Mouse (Mus musculus) heart, adult 2 months (tissue): ENCODE results near the gene Dhx9. TPM values are rescaled to one million over a fixed set of nuclear protein-coding genes. Genes with fewer than 3 reads are reported as not detected.

Experiments
- DNase-seq, 2 experiments: peaks; one replicate each; pipeline ENCODE4 v3.0.0; 2021
- H3K27ac ChIP-seq: fragments of 200-600 bp; 2 replicates; pipeline ENCODE4 v1.8.1; 2022
- H3K27me3 ChIP-seq: fragments of 200-500 bp; 2 replicates; pipeline ENCODE4 v1.6.1; 2012; ENCODE audit warnings: mild to moderate bottlenecking, low read length, inconsistent platforms, mixed read lengths; ENCODE audit not compliant: control insufficient read depth, insufficient read depth
- H3K36me3 ChIP-seq: fragments of 200-500 bp; 2 replicates; pipeline ENCODE4 v1.6.1; 2012; ENCODE audit warnings: low read length, inconsistent platforms; ENCODE audit not compliant: control insufficient read depth, insufficient read depth
- H3K4me1 ChIP-seq: fragments of 200-500 bp; 2 replicates; pipeline ENCODE4 v1.6.1; 2011; ENCODE audit warnings: low read length; ENCODE audit not compliant: control insufficient read depth, insufficient read depth
- H3K4me3 ChIP-seq: fragments of 200-600 bp; 2 replicates; pipeline ENCODE4 v1.8.1; 2022
- H3K79me2 ChIP-seq: fragments of 200-500 bp; replicated peaks from 2 replicates; pipeline ENCODE4 v1.6.1; 2012; ENCODE audit warnings: mild to moderate bottlenecking, inconsistent platforms, low read length, moderate library complexity, mixed read lengths; ENCODE audit not compliant: control insufficient read depth, insufficient read depth
- H3K9ac ChIP-seq: fragments of 200-500 bp; 2 replicates; pipeline ENCODE4 v1.6.1; 2012; ENCODE audit warnings: low read depth, mild to moderate bottlenecking, control low read depth, inconsistent platforms, low read length, mixed read lengths
- CTCF ChIP-seq: fragments of 200-600 bp; IDR thresholded peaks from 2 replicates; pipeline ENCODE4 v1.8.1; 2022; ENCODE audit warnings: antibody characterized with exemption, mild to moderate bottlenecking, moderate library complexity
- EP300 ChIP-seq: fragments of 200-500 bp; IDR thresholded peaks from 2 replicates; pipeline ENCODE4 v1.6.1; 2011; ENCODE audit warnings: low read depth, low read length, control low read depth; ENCODE audit not compliant: insufficient read depth
- POLR2A ChIP-seq: fragments of 200-500 bp; IDR thresholded peaks from 2 replicates; pipeline ENCODE4 v1.6.1; 2011; ENCODE audit warnings: mild to moderate bottlenecking, low read depth, low read length, control low read depth; ENCODE audit not compliant: insufficient read depth
- WGBS: fragments of 180-500 bp; shearing (Covaris S2); methylation state at CpG from one replicate; pipeline ENCODE4 v1.1.7; 2018; 5-methylcytosine and 5-hydroxymethylcytosine counted together
- intact Hi-C: fragments of 180-260 bp; cut with DNase I; formaldehyde crosslinking; loops from one replicate; pipeline ENCODE4 v1.15.1; 2025
- polyA plus RNA-seq: library from polyadenylated mRNA; depleted of rRNA; stranded (reverse); fragments of >200 nt; gene quantifications from 2 replicates; pipeline ENCODE4 v1.2.3, GENCODE M21; 2012
- total RNA-seq, 2 experiments: library from RNA; stranded (reverse); gene quantifications; 2 replicates each; pipeline ENCODE4 v1.2.3; 2021

Gene Dhx9
- total and polyA plus RNA-seq, 3 experiments, result 10.1 to 45.4 (median 44.0) TPM

GRCm38 (mm10) chr1:153481025-153481412 is 6.4 kb downstream of the Dhx9 start:
- intact Hi-C loops, result no loop called here
- Histone ChIP-seq H3K27me3 (no peaks in the 10 kb centered on the region), H3K4me1 (peaks cover 3% of the 10 kb centered on the region), H3K79me2 (peaks cover 2% of the 10 kb centered on the region; the same call in 1 of the 2 replicates), H3K4me3 (no peak overlapping the region), H3K27ac (no peak overlapping the region), H3K36me3 (peaks cover 42% of the 10 kb centered on the region), H3K9ac (no peak overlapping the region)
- WGBS, result 53% methylated on average over 1 of the region's 1 CpGs
- no peak for DNase-seq
- TF ChIP-seq EP300 (no peak), CTCF (no peak), POLR2A (no peak)

GRCm38 (mm10) chr1:153480386-153481024 is 7.0 kb downstream of the Dhx9 start:
- Histone ChIP-seq H3K4me3 (no peak overlapping the region), H3K27me3 (no peaks in the 10 kb centered on the region), H3K27ac (no peak overlapping the region), H3K79me2 (peaks cover 2% of the 10 kb centered on the region; the same call in 1 of the 2 replicates), H3K9ac (no peak overlapping the region), H3K36me3 (peaks cover 41% of the 10 kb centered on the region), H3K4me1 (peaks cover 3% of the 10 kb centered on the region)
- WGBS, result 56% methylated on average over 1 of the region's 1 CpGs
- TF ChIP-seq POLR2A (no peak), CTCF (peak; percentile 92)
- intact Hi-C loops, result no loop called here
- peak; percentile 42 to 73 for DNase-seq

- WGBS, result 96% methylated on average over 1 of the region's 1 CpGs
- peaks cover 1% of the 10 kb centered on the region; the same call in 1 of the 2 replicates for H3K4me1 ChIP-seq
- TF ChIP-seq POLR2A, result no peak
- no peak for TF ChIP-seq CTCF
- no peak for TF ChIP-seq EP300
- no peaks in the 10 kb centered on the region for H3K27me3 ChIP-seq
- no peak for DNase-seq
- intact Hi-C loops, result no loop called here
- peaks cover 35% of the 10 kb centered on the region for H3K36me3 ChIP-seq
- no peak overlapping the region for H3K4me3 ChIP-seq
- no peak overlapping the region for H3K9ac ChIP-seq
- H3K27ac ChIP-seq, result no peak overlapping the region
- H3K79me2 ChIP-seq, result peaks cover 2% of the 10 kb centered on the region; the same call in 1 of the 2 replicates
These were observed 8.2 kb downstream of the Dhx9 start for GRCm38 (mm10) chr1:153479296-153479695.

GRCm38 (mm10) chr1:153461796-153462195 is 25.7 kb downstream of the Dhx9 start:
- no peaks in the 10 kb centered on the region for H3K27me3 ChIP-seq
- intact Hi-C loops, result loop anchor here (10.0 kb wide), 1 partner anchor 607 kb away; no protein-coding TSS in a partner anchor
- TF ChIP-seq POLR2A (no peak), EP300 (no peak), CTCF (no peak)
- H3K4me1 ChIP-seq, result no peaks in the 10 kb centered on the region
- no peak overlapping the region for H3K4me3 ChIP-seq
- H3K36me3 ChIP-seq, result peaks cover 21% of the 10 kb centered on the region
- no peak overlapping the region for H3K27ac ChIP-seq
- H3K9ac ChIP-seq, result no peak overlapping the region
- no peaks in the 10 kb centered on the region for H3K79me2 ChIP-seq
- no peak for DNase-seq
- 47% methylated on average over 1 of the region's 1 CpGs for WGBS

- Histone ChIP-seq H3K4me3 (no peak overlapping the region), H3K27me3 (no peaks in the 10 kb centered on the region), H3K36me3 (peaks cover 10% of the 10 kb centered on the region), H3K4me1 (no peaks in the 10 kb centered on the region), H3K9ac (no peak overlapping the region), H3K79me2 (no peaks in the 10 kb centered on the region), H3K27ac (no peak overlapping the region)
- TF ChIP-seq EP300 (no peak), POLR2A (no peak), CTCF (no peak)
- WGBS, result 86% methylated on average over 5 of the region's 5 CpGs
- DNase-seq, result no peak
- intact Hi-C loops, result no loop called here
These were observed 31.3 kb downstream of the Dhx9 start for GRCm38 (mm10) chr1:153456137-153456536.

GRCm38 (mm10) chr1:153453146-153453642 is 34.3 kb downstream of the Dhx9 start:
- H3K9ac ChIP-seq, result no peak overlapping the region
- TF ChIP-seq CTCF (no peak), EP300 (no peak), POLR2A (no peak)
- DNase-seq, result no peak
- intact Hi-C loops, result no loop called here
- WGBS, result 90% methylated on average over 3 of the region's 3 CpGs
- H3K4me1 ChIP-seq, result no peaks in the 10 kb centered on the region
- H3K4me3 ChIP-seq, result no peak overlapping the region
- no peak overlapping the region for H3K27ac ChIP-seq
- peaks cover 3% of the 10 kb centered on the region; the same call in 1 of the 2 replicates for H3K36me3 ChIP-seq
- no peaks in the 10 kb centered on the region for H3K79me2 ChIP-seq
- H3K27me3 ChIP-seq, result no peaks in the 10 kb centered on the region
